In genomic region chr1:134419751-134420458, GRCm38 (mm10) we compare ENCODE assay signal across 9 mouse cellular contexts. TPM values are rescaled to one million over a fixed set of nuclear protein-coding genes. Genes with fewer than 3 reads are reported as not detected.
DNase-seq lines count a peak whose midpoint lies in the region; ATAC-seq lines count a peak whose summit lies in the region.
"Had no signal": no experiment of that assay in that cellular context is flagged by ENCODE, and none has a peak within 500 bp of the region (broad histone marks: within the 10 kb centered on the region; RNA-seq: fewer than 3 reads in every experiment).

No protein-coding gene starts in this region.

- peak overlapping the region; percentile 77 for H3K4me2 ChIP-seq in liver, embryonic 15.5 days
- H3K4me2 ChIP-seq: embryonic facial prominence, embryonic 12.5 days had no signal

- 10% methylated on average over 5 of the region's 5 CpGs for WGBS in liver, embryonic 15.5 days (ENCODE audit: insufficient replicate concordance)

- no peaks in the 10 kb centered on the region for H3K9me3 ChIP-seq in liver, embryonic 15.5 days (replicated peaks)
- H3K9me3 ChIP-seq: embryonic facial prominence, embryonic 12.5 days had no signal

- H3K4me3 ChIP-seq in liver, embryonic 15.5 days (replicated peaks) = peak overlapping the region; percentile 78
- H3K4me3 ChIP-seq: embryonic facial prominence, embryonic 12.5 days had no signal

- peak; percentile 77 for ATAC-seq in granulocyte monocyte progenitor cell, adult 5-6 weeks (replicated peaks; ENCODE audit: poor library complexity, severe bottlenecking)
- ATAC-seq in liver, embryonic 15.5 days (ENCODE audit: insufficient read depth) = no peak

- H3K9ac ChIP-seq in liver, embryonic 15.5 days = peak overlapping the region; percentile 40
- H3K9ac ChIP-seq: embryonic facial prominence, embryonic 12.5 days had no signal

- H3K27ac ChIP-seq in liver, embryonic 15.5 days (replicated peaks) = peak overlapping the region; percentile 99
- H3K27ac ChIP-seq: embryonic facial prominence, embryonic 12.5 days had no signal

- peaks cover 34% of the 10 kb centered on the region for H3K36me3 ChIP-seq in liver, embryonic 15.5 days (replicated peaks)

- DNase-seq in urinary bladder, postnatal 14 days (ENCODE audit: low spot score) = peak; percentile 20
- DNase-seq in urinary bladder, postnatal 36 days (ENCODE audit: low spot score in 2 of 2) = no peak
- DNase-seq in yolk sac, embryonic 10.5 days (ENCODE audit: low spot score) = peak; percentile 76
- DNase-seq in embryo, embryonic 11 days = no peak
- DNase-seq in layer of hippocampus, adult 18-20 months (ENCODE audit: low spot score in 2 of 2) = no peak
- no peak for DNase-seq in layer of hippocampus, adult 8-10 months (ENCODE audit: low spot score in 2 of 2)

- no peaks in the 10 kb centered on the region for H3K27me3 ChIP-seq in liver, embryonic 15.5 days
- H3K27me3 ChIP-seq: embryonic facial prominence, embryonic 12.5 days had no signal

- H3K4me1 ChIP-seq in liver, embryonic 15.5 days (replicated peaks) = peaks cover 88% of the 10 kb centered on the region

RNA-seq across cellular contexts. Expression of gene Adipor1, which starts 4.7 kb away (rescaled TPM):
- total RNA-seq in granulocyte monocyte progenitor cell, adult 5-6 weeks (2014; fragmentation: Nextera tagmentation) = 62.4 and 63.0 TPM in 2 replicates
- total RNA-seq in granulocyte monocyte progenitor cell, adult 5-6 weeks (2017) = 52.7 and 53.3 TPM in 2 replicates
- polyA plus RNA-seq in liver, embryonic 15.5 days (2015; fragmentation: Nextera tagmentation; extraction: Ambion mirVana) = 162 and 178 TPM in 2 replicates
- 10 to 100 TPM; 58.0 to 60.7 TPM for total RNA-seq in layer of hippocampus, adult 18-20 months (2021)
- total RNA-seq in layer of hippocampus, adult 8-10 months (2022) = 10 to 100 TPM; 54.3 to 62.3 (median 58.9) TPM

RNA-seq across cellular contexts. Expression of gene Cyb5r1, which starts 14.5 kb away (rescaled TPM):
- 51.2 and 63.3 TPM in 2 replicates for total RNA-seq in granulocyte monocyte progenitor cell, adult 5-6 weeks (2014; fragmentation: Nextera tagmentation)
- 26.0 and 34.6 TPM in 2 replicates for total RNA-seq in granulocyte monocyte progenitor cell, adult 5-6 weeks (2017)
- polyA plus RNA-seq in liver, embryonic 15.5 days (2015; fragmentation: Nextera tagmentation; extraction: Ambion mirVana) = 17.3 and 17.4 TPM in 2 replicates
- 10 to 100 TPM; 30.1 to 33.0 TPM for total RNA-seq in layer of hippocampus, adult 18-20 months (2021)
- total RNA-seq in layer of hippocampus, adult 8-10 months (2022) = 10 to 100 TPM; 28.8 to 43.0 (median 35.5) TPM

RNA-seq across cellular contexts. Expression of gene 4933406M09Rik, which starts 34.2 kb away (rescaled TPM):
- not detected in 2 replicates for total RNA-seq in granulocyte monocyte progenitor cell, adult 5-6 weeks (2014; fragmentation: Nextera tagmentation)
- total RNA-seq in granulocyte monocyte progenitor cell, adult 5-6 weeks (2017) = not detected in 2 replicates
- polyA plus RNA-seq in liver, embryonic 15.5 days (2015; fragmentation: Nextera tagmentation; extraction: Ambion mirVana) = not detected in 2 replicates
- total RNA-seq in layer of hippocampus, adult 18-20 months (2021) = not detected
- total RNA-seq in layer of hippocampus, adult 8-10 months (2022) = not detected
- polyA plus RNA-seq: embryonic facial prominence, embryonic 12.5 days had no signal

RNA-seq across cellular contexts. Expression of gene Klhl12, which starts 35.4 kb away (rescaled TPM):
- total RNA-seq in granulocyte monocyte progenitor cell, adult 5-6 weeks (2014; fragmentation: Nextera tagmentation) = 7.8 and 9.2 TPM in 2 replicates
- total RNA-seq in granulocyte monocyte progenitor cell, adult 5-6 weeks (2017) = 8.7 and 9.5 TPM in 2 replicates
- 35.3 and 39.2 TPM in 2 replicates for polyA plus RNA-seq in liver, embryonic 15.5 days (2015; fragmentation: Nextera tagmentation; extraction: Ambion mirVana)
- 10 to 100 TPM; 40.7 to 44.8 TPM for total RNA-seq in layer of hippocampus, adult 18-20 months (2021)
- 10 to 100 TPM; 37.8 to 46.1 (median 41.6) TPM for total RNA-seq in layer of hippocampus, adult 8-10 months (2022)

RNA-seq across cellular contexts. Expression of gene Tmem183a, which starts 58.1 kb away (rescaled TPM):
- 31.8 and 34.3 TPM in 2 replicates for total RNA-seq in granulocyte monocyte progenitor cell, adult 5-6 weeks (2014; fragmentation: Nextera tagmentation)
- total RNA-seq in granulocyte monocyte progenitor cell, adult 5-6 weeks (2017) = 53.6 and 115 TPM in 2 replicates
- polyA plus RNA-seq in liver, embryonic 15.5 days (2015; fragmentation: Nextera tagmentation; extraction: Ambion mirVana) = 49.8 and 53.9 TPM in 2 replicates
- 10 to 100 TPM; 60.3 to 71.7 TPM for total RNA-seq in layer of hippocampus, adult 18-20 months (2021)
- 10 to 100 TPM; 59.9 to 70.0 (median 61.8) TPM for total RNA-seq in layer of hippocampus, adult 8-10 months (2022)

Comparison
In these comparisons a context has a peak if more than half of its experiments do, and no peak if none do; other contexts are left out.
1. DNase-seq: peak in urinary bladder, postnatal 14 days (single experiment) and yolk sac, embryonic 10.5 days (single experiment); none in urinary bladder, postnatal 36 days (0 of 2), embryo, embryonic 11 days (single experiment), layer of hippocampus, adult 18-20 months (0 of 2) and layer of hippocampus, adult 8-10 months (0 of 2).